Comparison of ENCODE assay signal across 8 mouse cellular contexts in the genomic region with DNA sequence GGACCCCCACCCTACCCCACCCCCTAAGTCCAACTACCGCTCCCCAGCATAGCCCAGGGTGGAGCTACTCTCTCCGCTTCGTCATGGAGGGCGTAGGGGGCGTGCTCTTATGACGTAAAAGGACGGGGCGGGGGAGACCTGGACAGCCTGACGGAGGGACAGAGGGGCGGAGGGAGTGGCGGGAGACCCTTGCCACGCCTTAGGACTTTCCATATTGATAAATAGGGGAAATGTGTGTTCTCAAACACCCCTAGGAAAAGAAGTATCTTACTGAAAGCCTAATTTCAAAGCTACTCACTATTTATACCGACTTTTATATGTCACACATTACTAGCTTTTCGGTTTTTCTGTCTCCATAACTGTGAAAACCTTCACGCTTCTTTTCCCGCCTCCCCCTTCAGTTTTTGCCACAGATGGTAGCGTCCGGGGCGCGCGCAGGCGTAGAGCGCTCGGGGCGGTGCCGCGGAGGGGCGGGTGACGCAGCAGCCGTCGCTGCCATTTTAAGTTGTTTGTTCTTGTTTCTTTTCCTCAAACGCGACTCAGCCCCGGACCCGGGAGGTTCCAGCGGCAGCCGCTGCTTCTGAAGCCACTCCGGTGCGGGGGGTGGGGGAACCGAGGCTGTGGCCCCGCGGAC. TPM values are rescaled to one million over a fixed set of nuclear protein-coding genes. Genes with fewer than 3 reads are reported as not detected.
DNase-seq lines count a peak whose midpoint lies in the region; ATAC-seq and TF ChIP-seq lines count a peak whose summit lies in the region.

No protein-coding gene starts in this region.

- no peaks in the 10 kb centered on the region for H3K9me3 ChIP-seq in hindbrain, embryonic 15.5 days

- no peak for TF ChIP-seq CTCF in Patski (IDR thresholded peaks at IDR 0.05)

- peak overlapping the region; percentile 85 for H3K4me2 ChIP-seq in hindbrain, embryonic 15.5 days

- CTCF ChIA-PET in Patski (lab: Charles Lee) = interaction anchor here (1.4 to 1.8 kb wide), 2 partner anchors 17 to 25 kb away, joined by 3 to 4 read pairs; no protein-coding TSS in a partner anchor

- H3K27ac ChIP-seq in hindbrain, embryonic 15.5 days (replicated peaks) = peak overlapping the region; percentile 97

- WGBS in hindbrain, embryonic 15.5 days = under 1% methylated on average over 42 of the region's 42 CpGs

- POLR2A ChIA-PET in Patski (lab: Charles Lee) = interaction anchor here (1.0 kb wide), 1 partner anchor 17 kb away, joined by 3 read pairs; no protein-coding TSS in a partner anchor

- peak; percentile 89 for DNase-seq in Patski (ENCODE audit: low read depth, low spot score)
- peak; percentile 97 to 98 for DNase-seq in cerebellum, postnatal 14 days
- DNase-seq in frontal cortex, postnatal 25 days (ENCODE audit: low spot score in 2 of 2) = peak; percentile 81 to 88
- DNase-seq in left cerebral cortex, adult 11 months (ENCODE audit: low spot score) = peak; percentile 94
- peak; percentile 97 to 98 for DNase-seq in lung, postnatal 4 days
- peak; percentile 95 for DNase-seq in retina, postnatal 7 days (ENCODE audit: low read depth, low spot score)
- DNase-seq in urinary bladder, adult 2 months (ENCODE audit: low spot score) = peak; percentile 97

- in situ Hi-C loops in Patski (cut with MboI; ENCODE audit: low pct_unique_long_range_greater_than_20kb) = no loop called here

- H3K36me3 ChIP-seq in hindbrain, embryonic 15.5 days = 0 out of 2 replicates have a peak, but pooled peaks cover 3% of the 10 kb centered on the region

- peak overlapping the region; percentile 96 for H3K4me3 ChIP-seq in hindbrain, embryonic 15.5 days

- no peaks in the 10 kb centered on the region for H3K27me3 ChIP-seq in Patski
- no peaks in the 10 kb centered on the region for H3K27me3 ChIP-seq in hindbrain, embryonic 15.5 days

- H3K4me1 ChIP-seq in hindbrain, embryonic 15.5 days (replicated peaks) = peaks cover 33% of the 10 kb centered on the region

- H3K9ac ChIP-seq in hindbrain, embryonic 15.5 days = peak overlapping the region; percentile 89

- ATAC-seq in Patski = peak; percentile 83
- ATAC-seq in hindbrain, embryonic 15.5 days (ENCODE audit: low FRiP score, low read depth) = peak; percentile 97

RNA-seq across cellular contexts. Expression of a gene that starts 0.7 kb away (rescaled TPM):
- polyA plus RNA-seq in Patski (2021) = 129 TPM
- polyA plus RNA-seq in hindbrain, embryonic 15.5 days (2015; fragmentation: Nextera tagmentation; extraction: Ambion mirVana) = 16.6 and 23.4 TPM in 2 replicates
- polyA plus RNA-seq in urinary bladder, adult 2 months (2012; rRNA removed) = 92.9 and 97.0 TPM in 2 replicates

RNA-seq across cellular contexts. Expression of a gene that starts 30.5 kb away (rescaled TPM):
- 132 TPM for polyA plus RNA-seq in Patski (2021)
- polyA plus RNA-seq in hindbrain, embryonic 15.5 days (2015; fragmentation: Nextera tagmentation; extraction: Ambion mirVana) = 53.8 and 57.2 TPM in 2 replicates
- polyA plus RNA-seq in urinary bladder, adult 2 months (2012; rRNA removed) = 94.5 and 97.4 TPM in 2 replicates

RNA-seq across cellular contexts. Expression of a gene that starts 30.7 kb away (rescaled TPM):
- 33.8 TPM for polyA plus RNA-seq in Patski (2021)
- 31.6 and 31.7 TPM in 2 replicates for polyA plus RNA-seq in hindbrain, embryonic 15.5 days (2015; fragmentation: Nextera tagmentation; extraction: Ambion mirVana)
- 22.0 and 28.7 TPM in 2 replicates for polyA plus RNA-seq in urinary bladder, adult 2 months (2012; rRNA removed)

RNA-seq across cellular contexts. Expression of a gene that starts 39.1 kb away (rescaled TPM):
- polyA plus RNA-seq in Patski (2021) = 61.1 TPM
- 23.2 and 26.0 TPM in 2 replicates for polyA plus RNA-seq in hindbrain, embryonic 15.5 days (2015; fragmentation: Nextera tagmentation; extraction: Ambion mirVana)
- 7.9 and 9.8 TPM in 2 replicates for polyA plus RNA-seq in urinary bladder, adult 2 months (2012; rRNA removed)

RNA-seq across cellular contexts. Expression of a gene that starts 44.1 kb away (rescaled TPM):
- polyA plus RNA-seq in Patski (2021) = 0.19 TPM
- 6.9 and 8.2 TPM in 2 replicates for polyA plus RNA-seq in hindbrain, embryonic 15.5 days (2015; fragmentation: Nextera tagmentation; extraction: Ambion mirVana)
- polyA plus RNA-seq in urinary bladder, adult 2 months (2012; rRNA removed) = 0.06 and 0.10 TPM in 2 replicates

Comparison
In these comparisons a context has a peak if more than half of its experiments do, and no peak if none do; other contexts are left out.
1. Peak in every context shown above with its lines: DNase-seq, ATAC-seq, H3K4me3 ChIP-seq and H3K27ac ChIP-seq.